Mouse (Mus musculus) brain, embryonic 14.5 days (tissue): ENCODE data around the gene P4hb.

Experiments
- CTCF ChIP-seq: fragments of 200-500 bp; IDR thresholded peaks from 2 replicates; pipeline ENCODE4 v1.5.1; 2012; ENCODE audit warnings: inconsistent platforms, mild to moderate bottlenecking, moderate library complexity, borderline replicate concordance; ENCODE audit not compliant: insufficient read depth, insufficient read length; ENCODE audit errors: extremely low read depth
- POLR2A ChIP-seq: fragments of 200-500 bp; IDR thresholded peaks from 2 replicates; pipeline ENCODE4 v1.6.1; 2012; ENCODE audit warnings: mild to moderate bottlenecking, inconsistent platforms, borderline replicate concordance; ENCODE audit not compliant: poor library complexity, insufficient read depth, insufficient read length, severe bottlenecking; ENCODE audit errors: extremely low read depth

- no peak for TF ChIP-seq CTCF
- no peak for TF ChIP-seq POLR2A
Measured at GRCm38 (mm10) chr11:120578694-120579243, 5.7 kb upstream of the P4hb start.
